Mouse (Mus musculus): ENCODE results near the gene Prdm9. TPM values are rescaled to one million over a fixed set of nuclear protein-coding genes. Genes with fewer than 3 reads are reported as not detected.
A peak's percentile ranks its signal among the peaks of the same experiment; 100 is the strongest.

Prdm9 gene
- polyA plus RNA-seq, 1 experiment from 2014 or later: 1.3 TPM

- peak; percentile 92 for ATAC-seq
- H3K27ac ChIP-seq (ENCODE audit: low read length): peak overlapping the region; percentile 93
- H3K9ac ChIP-seq (replicated peaks; ENCODE audit: low read depth): peak overlapping the region; percentile 82
- peak; percentile 98 for DNase-seq (ENCODE audit: low spot score)
- peak overlapping the region; percentile 92 for H3K4me3 ChIP-seq (ENCODE audit: low read depth, low read length)
- no peaks in the 10 kb centered on the region for H3K9me3 ChIP-seq (ENCODE audit: low read length)
- H3K4me2 ChIP-seq (replicated peaks; ENCODE audit: low read depth, low read length): peak overlapping the region; percentile 84
- H3K36me3 ChIP-seq (ENCODE audit: insufficient read depth, low read length): peaks cover 6% of the 10 kb centered on the region; the same call in 1 of the 2 replicates
- under 1% methylated on average over 50 of the region's 50 CpGs for WGBS
- peaks cover 19% of the 10 kb centered on the region; the same call in 1 of the 2 replicates for H3K4me1 ChIP-seq (ENCODE audit: insufficient read depth, low read depth, low read length)
- H3K27me3 ChIP-seq (replicated peaks; ENCODE audit: insufficient read depth, low read length): no peaks in the 10 kb centered on the region
- no peak for TF ChIP-seq CTCF (IDR thresholded peaks at IDR 0.05)
Observed at GRCm38 (mm10) chr17:15497882-15498752, 66.0 kb downstream of the Prdm9 start.

Other genes with a start within 250 kb of the Prdm9 start
- 8.2 and 9.4 TPM in 2 replicates for gene Dll1, start 187.5 kb downstream of the Prdm9 start, polyA plus RNA-seq (2015; fragmentation: Nextera tagmentation; extraction: Ambion mirVana)
- gene Fam120b, start 168.2 kb downstream of the Prdm9 start, polyA plus RNA-seq (2015; fragmentation: Nextera tagmentation; extraction: Ambion mirVana): 11.2 and 15.2 TPM in 2 replicates
- gene Psmb1, start 64.6 kb downstream of the Prdm9 start, polyA plus RNA-seq (2015; fragmentation: Nextera tagmentation; extraction: Ambion mirVana): 201 and 214 TPM in 2 replicates
- gene Tbp, start 64.5 kb downstream of the Prdm9 start, polyA plus RNA-seq (2015; fragmentation: Nextera tagmentation; extraction: Ambion mirVana): 29.4 and 29.9 TPM in 2 replicates
- 26.5 and 29.0 TPM in 2 replicates for gene Pdcd2, start 37.1 kb downstream of the Prdm9 start, polyA plus RNA-seq (2015; fragmentation: Nextera tagmentation; extraction: Ambion mirVana)
- gene Chd1, start 140.6 kb upstream of the Prdm9 start, polyA plus RNA-seq (2015; fragmentation: Nextera tagmentation; extraction: Ambion mirVana): 17.1 and 19.6 TPM in 2 replicates

Data from lung, postnatal 0 days (tissue).